Mouse (Mus musculus): Measurements from ENCODE around the gene Pdgfa.
A peak's percentile ranks its signal among the peaks of the same experiment; 100 is the strongest.

The Pdgfa gene

GRCm38 (mm10) chr5:138981921-138982320 is 15.2 kb downstream of the Pdgfa start:
- TF ChIP-seq GATA4 (IDR thresholded peaks at IDR 0.05; ENCODE audit: insufficient replicate concordance, low read length) = no peak

GRCm38 (mm10) chr5:138980608-138981007 is 16.6 kb downstream of the Pdgfa start:
- TF ChIP-seq GATA4 (IDR thresholded peaks at IDR 0.05; ENCODE audit: insufficient replicate concordance, low read length) = no peak

DNA sequence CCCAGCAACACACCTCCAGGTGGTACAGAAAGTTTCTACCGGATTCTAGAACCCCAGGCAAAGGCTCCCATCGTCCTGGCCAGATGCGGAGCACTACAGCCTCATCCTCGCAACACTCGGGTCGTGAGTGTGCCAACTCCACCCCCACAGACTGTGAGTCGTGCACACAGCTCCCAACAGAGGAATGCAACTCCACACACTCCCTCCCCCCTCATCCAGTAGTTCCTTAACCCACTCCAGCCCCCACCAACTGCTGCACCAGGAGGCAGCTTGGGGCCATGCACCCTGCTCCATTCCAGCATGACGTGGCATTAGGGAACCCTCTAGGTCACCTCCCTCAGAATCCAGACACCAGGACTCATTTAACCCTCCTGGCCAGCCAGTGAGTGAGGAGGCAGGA is 17.3 kb downstream of the Pdgfa start:
- TF ChIP-seq GATA4 (IDR thresholded peaks at IDR 0.05; ENCODE audit: insufficient replicate concordance, low read length) = no peak

DNA sequence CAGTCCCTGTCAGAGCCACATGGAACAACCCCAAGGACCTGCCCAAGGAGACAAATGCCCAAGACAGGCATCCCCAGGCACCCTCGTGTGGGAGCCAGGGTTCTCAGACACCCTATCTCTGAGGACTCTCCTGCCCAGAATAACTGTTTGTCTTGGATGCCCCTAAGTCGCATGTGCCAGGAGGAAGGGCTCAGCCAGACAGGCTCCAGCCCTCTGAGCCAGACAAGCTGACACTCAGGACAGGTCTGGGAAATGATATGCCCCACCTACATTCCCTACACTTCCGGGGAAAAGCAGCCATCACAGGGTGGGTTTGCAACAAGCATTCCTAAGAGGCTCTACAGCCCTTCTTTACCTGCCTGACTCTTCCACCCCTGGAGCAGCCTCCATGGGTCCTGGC is 19.4 kb downstream of the Pdgfa start:
- peak; percentile 35; the same call in 1 of the 2 replicates for TF ChIP-seq GATA4 (IDR thresholded peaks at IDR 0.05; ENCODE audit: insufficient replicate concordance, low read length)

DNA sequence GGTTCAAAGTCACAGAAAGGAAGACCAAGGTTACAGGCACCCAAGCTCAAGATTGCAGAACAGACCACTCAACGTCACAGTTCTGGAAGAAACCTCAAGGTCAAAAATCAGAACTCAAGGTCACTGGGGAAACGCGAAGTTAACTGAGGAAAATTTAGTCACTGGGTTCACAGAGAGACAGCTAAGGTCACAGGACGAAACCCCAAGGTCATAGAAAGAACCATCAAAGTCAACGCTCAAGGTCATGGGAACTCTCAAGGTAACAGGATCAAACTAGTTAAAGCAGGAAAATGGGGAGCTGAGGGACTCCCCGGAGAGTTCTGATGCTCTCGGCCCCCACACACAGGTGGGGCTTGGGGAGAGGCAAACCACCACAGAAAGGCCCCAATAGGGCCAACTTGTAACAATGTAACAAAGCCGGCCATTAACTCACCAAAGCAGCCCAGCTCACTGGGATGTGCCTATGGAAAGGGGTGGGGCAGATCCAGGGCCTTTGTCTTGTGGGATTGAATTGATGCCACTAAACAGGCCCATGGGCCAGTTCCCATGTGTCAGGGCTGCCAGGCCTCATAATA is 22.2 kb downstream of the Pdgfa start:
- no peak for TF ChIP-seq GATA4 (IDR thresholded peaks at IDR 0.05; ENCODE audit: insufficient replicate concordance, low read length)

DNA sequence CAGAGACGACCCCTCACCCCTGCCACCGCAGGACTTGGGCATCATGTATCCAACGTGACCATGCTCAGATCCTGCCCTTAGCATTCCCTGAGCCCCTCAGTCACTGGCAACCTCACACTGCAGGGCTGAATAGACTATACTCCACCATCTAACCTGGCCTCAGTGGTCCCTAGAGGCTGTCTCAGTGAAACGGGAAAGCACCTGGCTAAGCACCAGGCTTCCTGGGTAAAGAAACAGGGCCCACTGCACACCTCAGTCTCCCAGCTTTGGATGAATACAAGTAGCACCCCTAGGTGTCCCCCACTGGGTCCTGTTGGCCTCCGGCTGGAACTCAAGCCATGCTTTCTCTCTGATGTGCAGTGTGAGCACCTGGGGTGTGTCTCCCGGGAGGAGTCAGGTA is 23.7 kb downstream of the Pdgfa start:
- no peak for TF ChIP-seq GATA4 (IDR thresholded peaks at IDR 0.05; ENCODE audit: insufficient replicate concordance, low read length)

DNA sequence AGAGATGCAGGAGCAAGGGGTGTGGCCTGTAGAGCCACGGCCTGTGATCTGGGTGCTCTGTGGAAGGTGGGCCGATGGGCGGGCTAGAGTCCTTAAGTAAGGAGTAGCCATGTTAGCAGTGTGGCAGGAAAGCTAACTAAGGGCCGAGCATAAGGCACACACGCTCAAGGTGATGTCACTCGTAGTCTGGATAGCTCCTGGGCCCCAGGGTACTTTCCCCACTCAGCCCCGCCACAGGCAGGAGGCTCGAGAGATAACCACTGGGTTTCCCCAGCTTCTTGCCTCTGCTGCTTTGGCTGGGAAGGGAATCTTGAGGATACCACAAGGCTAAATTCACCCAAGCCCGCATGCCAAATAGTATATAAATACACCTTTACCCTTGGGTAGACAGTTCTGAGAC is 25.8 kb downstream of the Pdgfa start:
- no peak for TF ChIP-seq GATA4 (IDR thresholded peaks at IDR 0.05; ENCODE audit: insufficient replicate concordance, low read length)

GRCm38 (mm10) chr5:138970056-138970490 is 27.1 kb downstream of the Pdgfa start:
- no peak for TF ChIP-seq GATA4 (IDR thresholded peaks at IDR 0.05; ENCODE audit: insufficient replicate concordance, low read length)

GRCm38 (mm10) chr5:138966033-138966724 is 31.0 kb downstream of the Pdgfa start:
- TF ChIP-seq GATA4 (IDR thresholded peaks at IDR 0.05; ENCODE audit: insufficient replicate concordance, low read length) = no peak

- no peak for TF ChIP-seq GATA4 (IDR thresholded peaks at IDR 0.05; ENCODE audit: insufficient replicate concordance, low read length)
Measured at GRCm38 (mm10) chr5:138965590-138965989, 31.6 kb downstream of the Pdgfa start.

DNA sequence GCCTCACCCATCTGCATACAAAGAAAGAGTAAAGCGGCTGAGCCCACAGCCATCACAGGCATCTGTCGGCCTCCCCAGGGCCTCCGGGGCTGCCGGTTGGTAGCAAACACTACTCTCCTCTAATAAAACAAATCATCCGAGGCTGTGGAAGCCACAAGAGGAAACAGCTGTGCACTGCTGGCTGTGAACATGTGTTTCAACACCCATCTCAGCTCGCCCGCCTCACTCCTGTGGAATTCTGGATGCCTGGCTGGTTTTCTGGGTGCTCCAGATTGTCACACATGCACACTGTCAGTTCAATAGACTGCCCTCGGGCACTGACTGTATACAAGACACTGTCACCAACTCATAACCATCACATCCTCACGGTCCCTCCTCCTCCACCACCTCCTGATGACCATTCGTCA is 40.7 kb downstream of the Pdgfa start:
- no peak for TF ChIP-seq GATA4 (IDR thresholded peaks at IDR 0.05; ENCODE audit: insufficient replicate concordance, low read length)

- TF ChIP-seq GATA4 (IDR thresholded peaks at IDR 0.05; ENCODE audit: insufficient replicate concordance, low read length) = no peak
Measured at GRCm38 (mm10) chr5:138953986-138954385, 43.2 kb downstream of the Pdgfa start.

DNA sequence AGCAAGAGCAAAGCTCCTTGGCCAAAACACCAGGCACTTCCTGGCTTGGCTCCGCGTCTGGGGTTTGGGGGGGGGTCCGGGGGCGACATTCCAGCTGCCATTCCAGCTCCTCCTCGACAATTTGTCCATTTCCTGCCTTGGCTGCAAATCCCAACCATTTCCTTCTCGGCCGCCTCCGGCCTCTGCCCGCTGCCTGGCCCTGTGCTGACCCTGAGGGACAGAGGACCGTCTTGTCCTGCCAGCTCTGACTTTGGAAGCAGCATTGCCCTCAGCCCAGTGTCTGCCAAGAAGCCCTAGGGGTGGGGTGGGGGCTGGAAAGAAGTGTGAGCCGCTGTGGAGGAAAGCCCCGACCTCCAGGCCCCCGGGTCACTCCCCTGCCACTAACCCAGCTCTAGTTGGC is 44.2 kb downstream of the Pdgfa start:
- TF ChIP-seq GATA4 (IDR thresholded peaks at IDR 0.05; ENCODE audit: insufficient replicate concordance, low read length) = no peak; the same call in 1 of the 2 replicates

- no peak for TF ChIP-seq GATA4 (IDR thresholded peaks at IDR 0.05; ENCODE audit: insufficient replicate concordance, low read length)
Measured at GRCm38 (mm10) chr5:138951305-138951704, 45.9 kb downstream of the Pdgfa start.

- TF ChIP-seq GATA4 (IDR thresholded peaks at IDR 0.05; ENCODE audit: insufficient replicate concordance, low read length) = no peak
Measured at GRCm38 (mm10) chr5:138949165-138949564, 48.0 kb downstream of the Pdgfa start.

GRCm38 (mm10) chr5:138948031-138948980 is 48.9 kb downstream of the Pdgfa start:
- TF ChIP-seq GATA4 (IDR thresholded peaks at IDR 0.05; ENCODE audit: insufficient replicate concordance, low read length) = no peak

Measured in liver, adult (tissue).